Mouse (Mus musculus): ENCODE measurements at regions not wholly inside any gene's neighbourhood (a gene's known extent, or its start where the extent isn't known, plus 50 kb on each side); places are given as distances from the start of the nearest gene placed in this dataset. TPM values are rescaled to one million over a fixed set of nuclear protein-coding genes. Genes with fewer than 3 reads are reported as not detected.

- WGBS = 87% methylated on average over 1 of the region's 1 CpGs
- no peaks in the 10 kb centered on the region for H3K4me1 ChIP-seq (ENCODE audit: control insufficient read depth, insufficient read depth, low read length)
Measured at GRCm38 (mm10) chr13:114759886-114760285, 58.1 kb upstream of the Mocs2 start.

GRCm38 (mm10) chr13:114760901-114761300 lies 57.1 kb upstream of the Mocs2 start:
- H3K9ac ChIP-seq (ENCODE audit: low read depth, low read length) = no peak overlapping the region
- no peak overlapping the region for H3K27ac ChIP-seq (ENCODE audit: low read length)
- H3K4me2 ChIP-seq (ENCODE audit: low read length) = no peak overlapping the region
- 83% methylated on average over 3 of the region's 3 CpGs for WGBS
- no peaks in the 10 kb centered on the region for H3K9me3 ChIP-seq (replicated peaks; ENCODE audit: control insufficient read depth, low read length, poor library complexity, severe bottlenecking)
- H3K4me1 ChIP-seq (ENCODE audit: control insufficient read depth, insufficient read depth, low read length) = no peaks in the 10 kb centered on the region
- no peak overlapping the region for H3K4me3 ChIP-seq (ENCODE audit: low read depth, low read length)
- ATAC-seq = no peak
- H3K27me3 ChIP-seq (ENCODE audit: control insufficient read depth, insufficient read depth, low read depth, low read length) = no peaks in the 10 kb centered on the region
- H3K36me3 ChIP-seq (ENCODE audit: control insufficient read depth, insufficient read depth, low read length) = no peaks in the 10 kb centered on the region

More at GRCm38 (mm10) chr13:114759886-114760285, 58.1 kb upstream of the Mocs2 start:
- Histone ChIP-seq H3K27ac (ENCODE audit: low read length) (no peak overlapping the region), H3K27me3 (ENCODE audit: control insufficient read depth, insufficient read depth, low read depth, low read length) (no peaks in the 10 kb centered on the region), H3K4me3 (ENCODE audit: low read depth, low read length) (no peak overlapping the region), H3K36me3 (ENCODE audit: control insufficient read depth, insufficient read depth, low read length) (no peaks in the 10 kb centered on the region), H3K9me3 (replicated peaks; ENCODE audit: control insufficient read depth, low read length, poor library complexity, severe bottlenecking) (no peaks in the 10 kb centered on the region), H3K9ac (ENCODE audit: low read depth, low read length) (no peak overlapping the region), H3K4me2 (ENCODE audit: low read length) (no peak overlapping the region)
- no peak for ATAC-seq

Small RNA genes lying in the stretch of these regions (microRNA-seq; reads per million reads assigned to microRNA genes)
- not detected for gene Gm25950
